Comparison of ENCODE assay signal across 20 mouse cellular contexts in the genomic region with DNA sequence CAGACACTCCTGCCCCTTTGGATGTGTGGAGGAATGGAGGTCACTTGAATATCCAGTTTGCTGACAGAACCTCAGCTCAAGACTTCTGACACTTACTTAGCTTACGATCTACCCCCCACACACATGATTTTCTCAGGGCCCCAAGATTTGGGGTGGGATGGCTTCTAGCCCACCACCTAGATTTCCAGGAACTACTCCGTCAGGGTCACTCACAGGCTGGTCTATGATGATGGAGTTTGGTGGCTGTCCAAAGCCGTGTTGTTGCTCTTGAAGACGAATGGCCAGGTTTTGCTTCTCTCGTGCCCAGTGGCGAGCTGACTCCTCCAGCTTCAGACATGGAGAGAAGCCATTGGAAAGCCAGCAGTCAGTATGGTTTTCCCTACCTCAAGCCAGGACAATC. TPM values are rescaled to one million over a fixed set of nuclear protein-coding genes. Genes with fewer than 3 reads are reported as not detected.
"Had no signal": no experiment of that assay in that cellular context is flagged by ENCODE, and none has a peak within 500 bp of the region (broad histone marks: within the 10 kb centered on the region; RNA-seq: fewer than 3 reads in every experiment).

No protein-coding gene starts in this region.

- DNase-seq: heart, postnatal 10 days; heart, postnatal 14 days; heart, postnatal 36 days; heart, postnatal 4 days; kidney, adult 11 months; kidney, adult 18-20 months; kidney, adult 2 months; kidney, adult 8-10 months; kidney, adult 9 months; kidney, postnatal 10 days; kidney, postnatal 14 days; kidney, postnatal 25 days; kidney, postnatal 36 days; kidney, postnatal 4 days; layer of hippocampus, adult 9-11 months; layer of hippocampus, postnatal 36 days had no signal

RNA-seq across cellular contexts. Expression of gene Cyp11a1, which starts 23.4 kb away (rescaled TPM):
- total RNA-seq: heart, postnatal 25 days had no signal
- polyA plus RNA-seq: hindbrain, embryonic 10.5 days; hindbrain, embryonic 11.5 days had no signal

RNA-seq across cellular contexts. Expression of gene Stra6, which starts 34.0 kb away (rescaled TPM):
- total RNA-seq: hematopoietic stem cell, adult 5-6 weeks had no signal
